25 mouse cellular contexts compared by ENCODE assay signal in the genomic region with DNA sequence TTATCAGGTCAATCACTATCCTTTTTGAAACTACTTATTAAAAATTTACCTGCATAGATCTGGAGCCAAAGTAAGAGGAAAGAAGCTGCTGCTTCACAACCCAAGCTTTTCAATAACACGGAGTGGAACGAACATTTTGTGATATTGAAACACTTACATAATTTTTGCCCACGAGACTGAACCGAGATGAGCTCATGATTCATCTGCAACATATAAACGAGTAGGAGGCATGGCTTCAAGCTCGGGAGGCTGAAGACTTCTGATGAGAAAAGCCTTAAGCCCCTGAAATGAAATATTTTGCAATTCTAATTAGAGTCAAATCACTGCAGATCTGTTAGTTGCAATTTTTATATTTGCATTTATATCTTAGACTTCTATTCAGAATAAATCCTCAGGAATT.
A peak's percentile ranks its signal among the peaks of the same experiment; 100 is the strongest.
DNase-seq lines count a peak whose midpoint lies in the region; ATAC-seq and TF ChIP-seq lines count a peak whose summit lies in the region.
"Had no signal": no experiment of that assay in that cellular context is flagged by ENCODE, and none has a peak within 500 bp of the region (broad histone marks: within the 10 kb centered on the region; RNA-seq: fewer than 3 reads in every experiment).

No protein-coding gene starts in this region.

- no peak overlapping the region for H3K4me3 ChIP-seq in forebrain, embryonic 16.5 days (replicated peaks; ENCODE audit: low read length)
- H3K4me3 ChIP-seq in forebrain, embryonic 14.5 days (ENCODE audit: low read depth, low read length), result no peak overlapping the region
- no peak overlapping the region for H3K4me3 ChIP-seq in midbrain, embryonic 14.5 days (replicated peaks; ENCODE audit: low read depth, low read length)
- no peak overlapping the region for H3K4me3 ChIP-seq in midbrain, embryonic 16.5 days (ENCODE audit: low read depth, low read length)
- H3K4me3 ChIP-seq in left cerebral cortex, adult 2 months, result no peak overlapping the region
- H3K4me3 ChIP-seq: embryonic facial prominence, embryonic 15.5 days; heart, adult 2 months; heart, embryonic 15.5 days; kidney, embryonic 15.5 days; limb, embryonic 12.5 days; liver, embryonic 13.5 days; lung, embryonic 15.5 days; midbrain, embryonic 10.5 days; neural tube, embryonic 12.5 days had no signal

- no peaks in the 10 kb centered on the region for H3K36me3 ChIP-seq in forebrain, embryonic 16.5 days (ENCODE audit: control insufficient read depth, insufficient read depth)
- H3K36me3 ChIP-seq in forebrain, embryonic 14.5 days (ENCODE audit: control insufficient read depth, insufficient read depth, low read length), result no peaks in the 10 kb centered on the region
- H3K36me3 ChIP-seq in midbrain, embryonic 14.5 days (ENCODE audit: control insufficient read depth, insufficient read depth, low read length), result no peaks in the 10 kb centered on the region
- H3K36me3 ChIP-seq in midbrain, embryonic 16.5 days (ENCODE audit: control insufficient read depth, insufficient read depth, low read length), result no peaks in the 10 kb centered on the region
- H3K36me3 ChIP-seq: embryonic facial prominence, embryonic 15.5 days; heart, embryonic 15.5 days; kidney, embryonic 15.5 days; limb, embryonic 12.5 days; liver, embryonic 13.5 days; lung, embryonic 15.5 days; midbrain, embryonic 10.5 days; neural tube, embryonic 12.5 days had no signal

- H3K4me2 ChIP-seq in forebrain, embryonic 16.5 days (ENCODE audit: low read length), result no peak overlapping the region
- H3K4me2 ChIP-seq in forebrain, embryonic 14.5 days (ENCODE audit: low read length), result no peak overlapping the region
- H3K4me2 ChIP-seq in midbrain, embryonic 14.5 days (ENCODE audit: low read length), result no peak overlapping the region
- H3K4me2 ChIP-seq in midbrain, embryonic 16.5 days (ENCODE audit: low read length), result no peak overlapping the region
- H3K4me2 ChIP-seq: embryonic facial prominence, embryonic 15.5 days; heart, embryonic 15.5 days; kidney, embryonic 15.5 days; limb, embryonic 12.5 days; liver, embryonic 13.5 days; lung, embryonic 15.5 days; neural tube, embryonic 12.5 days had no signal

- DNase-seq in forebrain, embryonic 14.5 days (ENCODE audit: low spot score), result no peak
- peak; percentile 30 for DNase-seq in midbrain, embryonic 14.5 days
- DNase-seq in left cerebral cortex, adult 2 months (ENCODE audit: extremely low spot score in 1 of 2, low spot score in 2 of 2), result peak in 1 of 2 experiments; percentile 52
- DNase-seq in telencephalon, adult 2 months (ENCODE audit: low read depth, low spot score), result peak; percentile 89
- no peak for DNase-seq in adrenal gland, postnatal 14 days
- no peak for DNase-seq in lung, postnatal 10 days
- DNase-seq: cerebellum, adult 11-12 months; cerebellum, postnatal 14 days; gastrocnemius, postnatal 25 days; liver, embryonic 13.5 days; thymus, postnatal 25 days had no signal

- TF ChIP-seq CTCF in left cerebral cortex, adult 2 months (IDR thresholded peaks at IDR 0.05), result no peak

- no peaks in the 10 kb centered on the region for H3K27me3 ChIP-seq in forebrain, embryonic 16.5 days (replicated peaks; ENCODE audit: control insufficient read depth, insufficient read depth, low read length)
- no peaks in the 10 kb centered on the region for H3K27me3 ChIP-seq in forebrain, embryonic 14.5 days (replicated peaks; ENCODE audit: control insufficient read depth, insufficient read depth, low read length)
- H3K27me3 ChIP-seq in midbrain, embryonic 14.5 days (ENCODE audit: control insufficient read depth, insufficient read depth, low read length), result no peaks in the 10 kb centered on the region
- no peaks in the 10 kb centered on the region for H3K27me3 ChIP-seq in midbrain, embryonic 16.5 days (ENCODE audit: control insufficient read depth, insufficient read depth, low read depth, low read length)
- H3K27me3 ChIP-seq: embryonic facial prominence, embryonic 15.5 days; heart, embryonic 15.5 days; kidney, embryonic 15.5 days; limb, embryonic 12.5 days; liver, embryonic 13.5 days; lung, embryonic 15.5 days; neural tube, embryonic 12.5 days had no signal

- H3K9ac ChIP-seq in forebrain, embryonic 16.5 days (replicated peaks; ENCODE audit: low read depth, low read length), result no peak overlapping the region
- no peak overlapping the region for H3K9ac ChIP-seq in forebrain, embryonic 14.5 days (ENCODE audit: low read length)
- H3K9ac ChIP-seq in midbrain, embryonic 14.5 days (replicated peaks; ENCODE audit: low read length), result no peak overlapping the region
- no peak overlapping the region for H3K9ac ChIP-seq in midbrain, embryonic 16.5 days (ENCODE audit: low read depth, low read length)
- H3K9ac ChIP-seq: embryonic facial prominence, embryonic 15.5 days; heart, embryonic 15.5 days; kidney, embryonic 15.5 days; limb, embryonic 12.5 days; liver, embryonic 13.5 days; lung, embryonic 15.5 days; neural tube, embryonic 12.5 days had no signal

- WGBS in forebrain, embryonic 16.5 days, result 48% methylated on average over 6 of the region's 6 CpGs
- 51% methylated on average over 6 of the region's 6 CpGs for WGBS in forebrain, embryonic 14.5 days
- WGBS in midbrain, embryonic 14.5 days, result 34% methylated on average over 6 of the region's 6 CpGs
- WGBS in midbrain, embryonic 16.5 days, result 31% methylated on average over 6 of the region's 6 CpGs

- no peak for ATAC-seq in forebrain, embryonic 16.5 days
- no peak for ATAC-seq in forebrain, embryonic 14.5 days
- no peak for ATAC-seq in midbrain, embryonic 14.5 days (ENCODE audit: low FRiP score, low TSS enrichment)
- no peak for ATAC-seq in midbrain, embryonic 16.5 days
- ATAC-seq: hindbrain, embryonic 16.5 days; intestine, postnatal 0 days; Patski had no signal

- H3K27ac ChIP-seq in forebrain, embryonic 16.5 days (ENCODE audit: low read length), result peak overlapping the region; percentile 12; the same call in 1 of the 2 replicates
- H3K27ac ChIP-seq in forebrain, embryonic 14.5 days (ENCODE audit: low read depth, low read length), result no peak overlapping the region
- no peak overlapping the region for H3K27ac ChIP-seq in midbrain, embryonic 14.5 days (replicated peaks; ENCODE audit: low read depth, low read length)
- no peak overlapping the region for H3K27ac ChIP-seq in midbrain, embryonic 16.5 days (ENCODE audit: low read length)
- H3K27ac ChIP-seq in left cerebral cortex, adult 2 months, result peak overlapping the region; percentile 90
- H3K27ac ChIP-seq: embryonic facial prominence, embryonic 15.5 days; heart, adult 2 months; heart, embryonic 15.5 days; kidney, embryonic 15.5 days; limb, embryonic 12.5 days; liver, embryonic 13.5 days; lung, embryonic 15.5 days; macrophage; midbrain, embryonic 10.5 days; neural tube, embryonic 12.5 days had no signal

- peaks cover 8% of the 10 kb centered on the region for H3K4me1 ChIP-seq in forebrain, embryonic 16.5 days (replicated peaks; ENCODE audit: control insufficient read depth, insufficient read depth, low read length)
- H3K4me1 ChIP-seq in forebrain, embryonic 14.5 days (ENCODE audit: control insufficient read depth, insufficient read depth, low read length), result peaks cover 5% of the 10 kb centered on the region; the same call in 1 of the 2 replicates
- peaks cover 8% of the 10 kb centered on the region; the same call in 1 of the 2 replicates for H3K4me1 ChIP-seq in midbrain, embryonic 14.5 days (ENCODE audit: control insufficient read depth, insufficient read depth, low read length)
- peaks cover 14% of the 10 kb centered on the region for H3K4me1 ChIP-seq in midbrain, embryonic 16.5 days (ENCODE audit: control insufficient read depth, insufficient read depth, low read length)
- H3K4me1 ChIP-seq: embryonic facial prominence, embryonic 15.5 days; heart, embryonic 15.5 days; kidney, embryonic 15.5 days; limb, embryonic 12.5 days; liver, embryonic 13.5 days; lung, embryonic 15.5 days; neural tube, embryonic 12.5 days had no signal

- H3K9me3 ChIP-seq in forebrain, embryonic 16.5 days (ENCODE audit: control insufficient read depth, low read length), result no peaks in the 10 kb centered on the region
- no peaks in the 10 kb centered on the region for H3K9me3 ChIP-seq in forebrain, embryonic 14.5 days (replicated peaks; ENCODE audit: control insufficient read depth, low read length)
- H3K9me3 ChIP-seq in midbrain, embryonic 14.5 days (ENCODE audit: control insufficient read depth, low read length), result no peaks in the 10 kb centered on the region
- H3K9me3 ChIP-seq in midbrain, embryonic 16.5 days (replicated peaks; ENCODE audit: control insufficient read depth, low read length, poor library complexity, severe bottlenecking), result no peaks in the 10 kb centered on the region
- H3K9me3 ChIP-seq: embryonic facial prominence, embryonic 15.5 days; heart, embryonic 15.5 days; kidney, embryonic 15.5 days; limb, embryonic 12.5 days; liver, embryonic 13.5 days; lung, embryonic 15.5 days; midbrain, embryonic 10.5 days; neural tube, embryonic 12.5 days had no signal

- intact Hi-C loops in left cerebral cortex, adult 2 months (cut with DNase I), result loop anchor here (2.0 to 5.0 kb wide), 3 partner anchors 45 to 342 kb away; no protein-coding TSS in a partner anchor

Comparison
In these comparisons a context has a peak if more than half of its experiments do, and no peak if none do; other contexts are left out.
1. H3K27ac ChIP-seq: peak in forebrain, embryonic 16.5 days (single experiment) and left cerebral cortex, adult 2 months (single experiment); none in forebrain, embryonic 14.5 days (single experiment), midbrain, embryonic 14.5 days (single experiment) and midbrain, embryonic 16.5 days (single experiment).
2. DNase-seq: peak in midbrain, embryonic 14.5 days (single experiment) and telencephalon, adult 2 months (single experiment); none in forebrain, embryonic 14.5 days (single experiment), adrenal gland, postnatal 14 days (single experiment) and lung, postnatal 10 days (single experiment).